Mouse (Mus musculus) CH12.LX (cell line): Measurements from ENCODE around the gene Celf2.

Experiments used
- CTCF ChIP-seq, 2 experiments: IDR thresholded peaks in 1 of 2; conservative IDR thresholded peaks in 1 of 2; 2 replicates each; pipeline ENCODE4 v1.5.1; 2011 to 2012; ENCODE audit warnings: low read depth in 2 of 2, low read length in 2 of 2, improper control_type of control experiment in 1 of 2, inconsistent platforms in 1 of 2, mild to moderate bottlenecking in 1 of 2, moderate library complexity in 1 of 2
- EP300 ChIP-seq: IDR thresholded peaks from 2 replicates; pipeline ENCODE4 v1.6.1; 2011; ENCODE audit warnings: low read length, improper control_type of control experiment
- GABPA ChIP-seq: IDR thresholded peaks from 2 replicates; pipeline ENCODE4 v1.6.1; 2012; ENCODE audit warnings: low read depth, low read length, improper control_type of control experiment, inconsistent platforms; ENCODE audit not compliant: insufficient replicate concordance
- MEF2A ChIP-seq: IDR thresholded peaks from 2 replicates; pipeline ENCODE4 v1.6.1; 2014; ENCODE audit warnings: low read depth, mild to moderate bottlenecking, inconsistent platforms, low read length, improper control_type of control experiment, borderline replicate concordance
- POLR2A ChIP-seq: IDR thresholded peaks from 2 replicates; pipeline ENCODE4 v1.6.1; 2011; ENCODE audit warnings: low read depth, mild to moderate bottlenecking, improper control_type of control experiment, low read length
- RAD21 ChIP-seq: IDR thresholded peaks from 2 replicates; pipeline ENCODE4 v1.6.1; 2011; ENCODE audit warnings: low read depth, mild to moderate bottlenecking, low read length, improper control_type of control experiment, moderate library complexity
- SIN3A ChIP-seq: IDR thresholded peaks from 2 replicates; pipeline ENCODE4 v1.6.1; 2012; ENCODE audit warnings: low read length, improper control_type of control experiment, inconsistent platforms
- ZC3H11A ChIP-seq: IDR thresholded peaks from 2 replicates; pipeline ENCODE4 v1.6.1; 2012; ENCODE audit warnings: low read depth, mild to moderate bottlenecking, inconsistent platforms, low read length, improper control_type of control experiment
- ZKSCAN1 ChIP-seq: IDR thresholded peaks from 2 replicates; pipeline ENCODE4 v1.6.1; 2012; ENCODE audit warnings: low read depth, inconsistent platforms, low read length, improper control_type of control experiment, borderline replicate concordance

GRCm38 (mm10) chr2:7179186-7179585 is 330.2 kb downstream of the Celf2 start:
- no peak for TF ChIP-seq RAD21
- no peak for TF ChIP-seq GABPA
- no peak for TF ChIP-seq CTCF (conservative IDR thresholded peaks at IDR 0.05 in 1 of 2, IDR thresholded peaks at IDR 0.05 in 1 of 2; ENCODE audit: low read depth in 2 of 2, low read length in 2 of 2)
- TF ChIP-seq ZC3H11A: no peak
- no peak for TF ChIP-seq EP300
- TF ChIP-seq POLR2A: no peak
- no peak for TF ChIP-seq SIN3A
- TF ChIP-seq ZKSCAN1: no peak
- TF ChIP-seq MEF2A: no peak
